Comparison of ENCODE assay signal across 15 mouse cellular contexts in the genomic region with DNA sequence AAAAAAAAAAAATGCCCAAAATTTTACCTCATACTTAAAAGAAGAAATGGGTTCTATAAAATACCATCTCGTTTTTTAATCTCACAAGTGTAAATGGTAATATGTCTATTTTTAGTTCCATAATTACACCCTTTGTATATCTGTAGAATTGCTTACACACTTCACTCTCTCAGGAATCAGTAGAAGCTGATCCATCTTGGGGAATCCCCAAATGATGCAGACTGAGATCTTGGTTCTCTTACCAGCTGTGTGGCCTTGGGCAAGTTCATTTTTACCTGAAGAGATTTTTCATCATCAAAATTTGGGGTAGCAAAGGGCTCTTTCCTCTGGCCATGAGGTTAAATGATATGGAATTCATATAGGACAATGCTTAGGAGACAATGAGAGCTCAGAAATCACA.
DNase-seq lines count a peak whose midpoint lies in the region; TF ChIP-seq lines count a peak whose summit lies in the region.
"Had no signal": no experiment of that assay in that cellular context is flagged by ENCODE, and none has a peak within 500 bp of the region (broad histone marks: within the 10 kb centered on the region; RNA-seq: fewer than 3 reads in every experiment).

No protein-coding gene starts in this region.

- H3K27me3 ChIP-seq in CH12.LX (replicated peaks), result no peaks in the 10 kb centered on the region

- in situ Hi-C loops in CH12.LX (cut with MboI; ENCODE audit: low pct_ligation_motif_present, low pct_unique_long_range_greater_than_20kb, low sequenced_read_pairs), result no loop called here

- no peak for TF ChIP-seq POLR2A in CH12.LX (IDR thresholded peaks at IDR 0.05; ENCODE audit: low read depth, low read length)

- peaks cover 3% of the 10 kb centered on the region for H3K9me3 ChIP-seq in CH12.LX (replicated peaks; ENCODE audit: low read length)
- H3K9me3 ChIP-seq: G1E had no signal

- H3K4me2 ChIP-seq in CH12.LX (ENCODE audit: insufficient read depth, low read depth, poor library complexity, severe bottlenecking), result no peak overlapping the region; the same call in 1 of the 2 replicates

- no peak overlapping the region for H3K27ac ChIP-seq in CH12.LX (ENCODE audit: insufficient read depth, low read depth)

- no peak overlapping the region for H3K9ac ChIP-seq in CH12.LX (ENCODE audit: insufficient read depth, low read depth)

- no peak for TF ChIP-seq CTCF in CH12.LX (conservative IDR thresholded peaks at IDR 0.05 in 1 of 2, IDR thresholded peaks at IDR 0.05 in 1 of 2; ENCODE audit: low read depth in 2 of 2, low read length in 2 of 2)

- H3K79me2 ChIP-seq in CH12.LX (replicated peaks; ENCODE audit: control insufficient read depth, extremely low read depth, insufficient read depth, poor library complexity, severe bottlenecking), result no peaks in the 10 kb centered on the region

- no peak for TF ChIP-seq RAD21 in CH12.LX (IDR thresholded peaks at IDR 0.05; ENCODE audit: low read depth, low read length)

- H3K4me3 ChIP-seq in CH12.LX (replicated peaks in 1 of 3; ENCODE audit: low read depth in 2 of 3, low read length in 2 of 3, poor library complexity in 1 of 3), result no peak overlapping the region

- dilution Hi-C loops in CH12.LX (cut with MboI; ENCODE audit: extremely low pct_ligation_motif_present, extremely low pct_unique_long_range_greater_than_20kb, low sequenced_read_pairs), result no loop called here

- peak; percentile 70 for TF ChIP-seq EP300 in CH12.LX (IDR thresholded peaks at IDR 0.05; ENCODE audit: low read length)

- peak; percentile 60 for DNase-seq in CH12.LX (ENCODE audit: extremely low read depth)
- DNase-seq in left cerebral cortex, postnatal 4 days, result no peak
- DNase-seq: adrenal gland, adult 2 months; adrenal gland, adult 8-10 months; adrenal gland, postnatal 10 days; adrenal gland, postnatal 14 days; adrenal gland, postnatal 25 days; adrenal gland, postnatal 36 days; B cell, adult 2 months; cerebellum, adult 11 months; cerebellum, adult 11-12 months; cerebellum, adult 18-20 months; cerebellum, adult 2 months; cerebellum, adult 8-10 months had no signal

- no peaks in the 10 kb centered on the region for H3K36me3 ChIP-seq in CH12.LX (replicated peaks in 1 of 2; ENCODE audit: control insufficient read depth in 1 of 2, insufficient read depth in 1 of 2, low read length in 1 of 2)
- H3K36me3 ChIP-seq: G1E had no signal

- intact Hi-C loops in left cerebral cortex, postnatal 4 days (cut with DNase I), result no loop called here

- peaks cover 0 to 25% of the 10 kb centered on the region in 2 experiments; a peak in 3 of 4 replicates for H3K4me1 ChIP-seq in CH12.LX (ENCODE audit: control insufficient read depth in 1 of 2, insufficient read depth in 2 of 2)

TF ChIP-seq in CH12.LX, 34 proteins besides CTCF, POLR2A, EP300 and RAD21:
- 0 out of 2 replicates have a peak, but pooled peaks have one; percentile 29 for TF ChIP-seq MEF2A (IDR thresholded peaks at IDR 0.05; ENCODE audit: borderline replicate concordance, low read depth, low read length)
- TF ChIP-seq USF1 (IDR thresholded peaks at IDR 0.05; ENCODE audit: low read depth, low read length), result no peak
- peak; percentile 54 for TF ChIP-seq ZNF384 (IDR thresholded peaks at IDR 0.05; ENCODE audit: low read depth, low read length)
